Mouse (Mus musculus) B cell, adult 62 days (primary cell): Measurements from ENCODE around the gene Zfp280b. TPM values are rescaled to one million over a fixed set of nuclear protein-coding genes. Genes with fewer than 3 reads are reported as not detected.

ENCODE experiments used
- total RNA-seq: library from RNA; stranded (reverse); gene quantifications from 4 replicates; pipeline ENCODE4 v1.2.4, GENCODE M21; 2023

Zfp280b gene
- total RNA-seq, result 12.2 to 17.8 TPM (median 14.5 TPM) in 4 replicates

DNA sequence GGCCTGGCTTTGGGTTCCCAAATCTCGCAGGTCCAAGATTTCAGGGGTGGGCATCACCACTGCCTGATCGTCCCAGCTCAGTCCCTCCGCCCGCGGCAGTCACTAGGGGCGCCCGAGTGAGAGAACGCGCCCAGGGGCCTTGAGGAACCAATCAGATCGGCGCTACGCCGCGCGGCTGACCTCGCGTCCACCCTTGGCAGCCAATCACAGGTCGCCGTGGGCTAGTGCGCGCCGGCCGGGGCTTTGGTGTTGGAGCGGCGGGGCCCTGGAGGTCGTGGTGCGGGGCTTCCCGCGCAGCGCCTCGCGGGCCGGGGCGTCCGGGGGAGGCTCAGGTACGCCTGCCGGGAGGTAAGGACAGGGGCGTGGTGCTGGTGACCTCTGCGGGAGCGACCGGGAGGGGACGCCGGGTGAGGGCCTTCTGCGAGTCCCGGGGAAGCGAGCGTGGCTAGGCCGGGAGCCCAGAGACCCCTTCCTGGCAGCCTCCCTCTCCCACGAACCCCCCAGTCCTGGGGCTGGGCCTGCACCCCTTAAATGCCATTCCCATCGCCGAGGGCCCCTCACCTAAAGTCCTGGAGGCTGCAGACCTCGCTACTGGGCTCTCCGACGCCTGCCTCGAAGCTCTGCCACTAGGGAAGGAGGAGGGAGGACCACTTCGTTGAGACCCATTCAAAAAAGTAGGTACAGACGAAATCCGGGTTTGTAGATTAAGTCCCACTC lies at the start of gene Zfp280b:
TSS of gene Zfp280b (plus strand) at position 249 of the 717 bp plus-strand sequence.

Other genes starting within 250 kb of the Zfp280b start
- not detected in 4 replicates for gene Gstt1, start 234.1 kb upstream of the Zfp280b start, total RNA-seq
- gene Gstt4, start 210.1 kb upstream of the Zfp280b start, total RNA-seq, result not detected in 4 replicates
- gene Gstt2, start 195.2 kb upstream of the Zfp280b start, total RNA-seq, result 37.4 to 45.9 TPM (median 42.4 TPM) in 4 replicates
- 235 to 250 TPM (median 243 TPM) in 4 replicates for gene Mif, start 172.4 kb upstream of the Zfp280b start, total RNA-seq
- gene Derl3, start 139.2 kb upstream of the Zfp280b start, total RNA-seq, result 10.3 to 12.6 TPM (median 11.2 TPM) in 4 replicates
- gene Smarcb1, start 111.0 kb upstream of the Zfp280b start, total RNA-seq, result 71.6 to 74.7 TPM (median 73.8 TPM) in 4 replicates
- gene Chchd10, start 99.5 kb upstream of the Zfp280b start, total RNA-seq, result 126 to 146 TPM (median 143 TPM) in 4 replicates
- 3.4 to 9.4 TPM (median 4.8 TPM) in 4 replicates for gene Mmp11, start 96.2 kb upstream of the Zfp280b start, total RNA-seq
- gene Gm867, start 92.0 kb upstream of the Zfp280b start, total RNA-seq, result not detected in 4 replicates
- gene Vpreb3, start 89.6 kb upstream of the Zfp280b start, total RNA-seq, result 104 to 112 TPM (median 109 TPM) in 4 replicates
- 0.85 to 1.8 TPM (median 0.99 TPM) in 4 replicates for gene Gm5134, start 78.1 kb upstream of the Zfp280b start, total RNA-seq
- gene Slc5a4b, start 78.3 kb downstream of the Zfp280b start, total RNA-seq, result 0.18 TPM in 1 of 4 replicates, not detected in the others
- gene Slc5a4a, start 114.8 kb downstream of the Zfp280b start, total RNA-seq, result not detected in 4 replicates
- 7.9 to 10.5 TPM (median 9.1 TPM) in 4 replicates for gene Prmt2, start 205.2 kb downstream of the Zfp280b start, total RNA-seq
- not detected in 4 replicates for gene S100b, start 221.2 kb downstream of the Zfp280b start, total RNA-seq